Mouse (Mus musculus) kidney, adult 9 months (tissue): ENCODE data around the gene Vmn2r102.

Experiments
- DNase-seq: peaks from one replicate; pipeline ENCODE4 v3.0.0; 2022

Vmn2r102 gene

DNA sequence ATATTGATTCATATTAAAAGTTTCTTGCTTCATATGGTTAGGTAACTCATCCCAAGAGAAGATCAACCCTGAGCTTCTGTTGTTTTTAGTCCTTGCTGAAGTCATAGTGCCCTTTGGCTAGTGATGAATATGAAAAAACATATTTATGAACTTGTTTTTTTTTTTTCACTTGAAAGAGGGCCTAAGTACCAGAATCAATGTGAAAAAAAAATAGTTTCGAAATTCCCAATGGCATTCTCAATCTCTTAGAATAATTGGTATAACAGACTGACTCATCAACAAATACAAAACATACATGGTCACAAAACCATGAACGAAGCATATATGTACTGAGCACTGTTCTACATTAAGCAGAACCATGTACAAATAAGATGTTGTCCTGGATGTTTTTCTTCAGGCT, at the start of gene Vmn2r102:
TSS of gene Vmn2r102 (plus strand) at position 301 of the 400 bp plus-strand sequence.
- DNase-seq, result no peak

DNA sequence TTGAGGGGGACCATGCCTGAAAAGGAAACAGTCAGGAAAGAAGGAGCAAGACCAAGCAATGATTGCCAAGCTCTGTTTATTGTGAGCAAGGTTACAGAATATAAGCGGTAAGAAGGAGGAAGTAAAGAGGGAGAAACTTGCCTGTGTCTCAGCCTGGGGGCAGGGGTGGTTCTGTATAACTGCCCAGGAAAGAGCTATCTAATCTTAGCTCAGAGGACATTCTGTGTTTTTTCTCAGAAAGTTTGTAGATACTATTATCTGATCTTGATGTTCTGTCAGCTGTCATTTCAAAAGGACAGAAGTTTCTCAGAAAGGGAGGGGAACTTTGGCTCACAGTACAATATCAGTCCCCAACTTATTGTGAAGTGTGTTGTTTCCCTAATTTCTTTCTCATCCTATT, 30.8 kb upstream of the Vmn2r102 start:
- DNase-seq, result no peak

DNA sequence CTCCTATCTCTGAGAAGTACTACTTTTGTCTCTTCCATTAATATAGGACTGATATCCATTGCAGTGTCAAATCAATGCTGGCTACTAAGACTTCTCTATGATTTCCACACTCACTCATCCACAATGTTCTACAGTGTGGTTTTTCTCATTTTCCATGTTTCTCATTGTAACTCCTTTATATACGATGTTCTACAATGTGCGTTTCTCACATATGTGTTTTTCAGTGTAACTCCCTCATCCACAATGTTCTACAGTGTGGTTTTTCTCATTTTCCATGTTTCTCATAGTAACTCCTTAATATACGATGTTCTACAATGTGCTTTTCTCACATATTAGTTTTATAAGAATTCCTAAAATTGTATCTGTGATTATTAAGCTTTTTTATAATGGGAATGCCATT, 1.7 kb upstream of the Vmn2r102 start:
- no peak for DNase-seq

DNA sequence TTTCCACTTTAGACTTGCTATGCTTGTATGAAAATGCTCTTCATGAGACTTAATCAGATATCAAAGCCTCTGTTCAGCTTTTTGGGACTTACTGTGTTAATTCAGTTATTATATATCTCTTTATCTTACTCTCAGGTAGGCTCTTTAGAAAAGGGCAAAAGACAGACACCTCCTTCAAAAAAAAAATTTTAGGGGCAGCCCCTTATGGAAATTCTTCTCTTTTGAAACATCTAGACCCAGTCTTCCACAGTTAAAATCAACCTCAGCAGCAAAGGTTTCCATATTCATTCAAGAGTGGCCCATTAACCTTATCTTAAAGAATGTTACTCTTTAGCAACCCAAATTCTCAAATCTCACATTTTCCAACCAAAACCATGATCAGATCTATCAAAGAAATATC, 31.9 kb downstream of the Vmn2r102 start:
- no peak for DNase-seq
